12 mouse cellular contexts compared by ENCODE assay signal in the genomic region with DNA sequence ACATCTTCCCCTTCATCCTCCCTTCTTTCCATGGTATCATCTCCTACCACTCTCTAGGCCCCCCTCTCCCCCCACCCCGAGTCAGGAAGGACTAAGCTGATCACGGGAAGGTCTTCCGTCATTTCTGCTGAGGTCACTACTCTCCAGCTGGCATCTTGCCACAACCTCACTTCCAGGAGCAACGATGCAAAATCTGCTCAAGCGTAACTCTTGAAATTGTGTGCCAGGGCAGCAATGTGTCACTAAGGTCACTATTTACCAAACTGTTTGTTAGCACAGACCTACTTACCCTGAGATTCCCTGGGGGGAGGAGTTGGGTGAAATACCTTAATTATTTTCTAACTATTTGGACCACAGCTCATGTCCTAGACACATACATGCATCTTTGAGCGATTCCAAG. TPM values are rescaled to one million over a fixed set of nuclear protein-coding genes. Genes with fewer than 3 reads are reported as not detected.
DNase-seq lines count a peak whose midpoint lies in the region; ATAC-seq and TF ChIP-seq lines count a peak whose summit lies in the region.
"Had no signal": no experiment of that assay in that cellular context is flagged by ENCODE, and none has a peak within 500 bp of the region (broad histone marks: within the 10 kb centered on the region; RNA-seq: fewer than 3 reads in every experiment).

No protein-coding gene starts in this region.

- peak; percentile 33 to 52 for DNase-seq in heart, postnatal 10 days
- DNase-seq in heart, adult 11 months, result no peak
- peak; percentile 37 for DNase-seq in lung, postnatal 14 days
- no peak for DNase-seq in lung, postnatal 0 days (ENCODE audit: low spot score)
- peak; percentile 31 for DNase-seq in stomach, postnatal 0 days (ENCODE audit: low spot score)
- DNase-seq in cerebellum, adult 9-10 months, result no peak
- DNase-seq: forebrain, postnatal 0 days; gastrocnemius, postnatal 25 days had no signal

- TF ChIP-seq CTCF in lung, postnatal 0 days (IDR thresholded peaks at IDR 0.05), result no peak
- TF ChIP-seq CTCF in stomach, postnatal 0 days (IDR thresholded peaks at IDR 0.05; ENCODE audit: low read depth), result no peak

- H3K9me3 ChIP-seq in lung, postnatal 0 days (ENCODE audit: low read length), result no peaks in the 10 kb centered on the region
- H3K9me3 ChIP-seq in stomach, postnatal 0 days (ENCODE audit: control insufficient read depth, low read length), result no peaks in the 10 kb centered on the region
- H3K9me3 ChIP-seq: midbrain, embryonic 10.5 days had no signal

- no peaks in the 10 kb centered on the region for H3K36me3 ChIP-seq in lung, postnatal 0 days (ENCODE audit: insufficient read depth, low read length)
- no peaks in the 10 kb centered on the region for H3K36me3 ChIP-seq in stomach, postnatal 0 days (ENCODE audit: control insufficient read depth, insufficient read depth, low read length)
- H3K36me3 ChIP-seq: midbrain, embryonic 10.5 days had no signal

- H3K27me3 ChIP-seq in lung, postnatal 0 days (replicated peaks; ENCODE audit: insufficient read depth, low read length), result no peaks in the 10 kb centered on the region
- no peaks in the 10 kb centered on the region for H3K27me3 ChIP-seq in stomach, postnatal 0 days (ENCODE audit: control insufficient read depth, insufficient read depth, low read length)

- no peak overlapping the region for H3K27ac ChIP-seq in lung, postnatal 0 days (ENCODE audit: low read length)
- peak overlapping the region; percentile 0 for H3K27ac ChIP-seq in brown adipose tissue, adult 24 weeks (replicated peaks; ENCODE audit: low read depth, low read length)
- H3K27ac ChIP-seq in stomach, postnatal 0 days (replicated peaks), result no peak overlapping the region
- H3K27ac ChIP-seq: hindbrain, embryonic 14.5 days; midbrain, embryonic 10.5 days had no signal

- TF ChIP-seq EP300 in lung, postnatal 0 days (IDR thresholded peaks at IDR 0.05), result no peak
- TF ChIP-seq EP300 in stomach, postnatal 0 days (optimal IDR thresholded peaks at IDR 0.05), result no peak

- intact Hi-C loops in heart, postnatal 10 days (cut with DNase I), result no loop called here

- H3K9ac ChIP-seq in lung, postnatal 0 days (replicated peaks; ENCODE audit: low read depth), result no peak overlapping the region
- H3K9ac ChIP-seq in stomach, postnatal 0 days (ENCODE audit: low read length), result no peak overlapping the region
- H3K9ac ChIP-seq: forebrain, postnatal 0 days; hindbrain, embryonic 14.5 days had no signal

- no peak overlapping the region for H3K4me2 ChIP-seq in lung, postnatal 0 days (replicated peaks; ENCODE audit: low read depth, low read length)
- H3K4me2 ChIP-seq in stomach, postnatal 0 days (replicated peaks; ENCODE audit: low read depth), result no peak overlapping the region
- H3K4me2 ChIP-seq: hindbrain, embryonic 14.5 days had no signal

- no peak overlapping the region for H3K4me3 ChIP-seq in lung, postnatal 0 days (ENCODE audit: low read depth, low read length)
- no peak overlapping the region for H3K4me3 ChIP-seq in brown adipose tissue, adult 24 weeks (ENCODE audit: insufficient read depth, low read depth, low read length)
- no peak overlapping the region for H3K4me3 ChIP-seq in stomach, postnatal 0 days (ENCODE audit: low read depth, low read length)
- H3K4me3 ChIP-seq: midbrain, embryonic 10.5 days had no signal

- no peaks in the 10 kb centered on the region for H3K4me1 ChIP-seq in lung, postnatal 0 days (ENCODE audit: insufficient read depth, low read depth, low read length)
- H3K4me1 ChIP-seq in brown adipose tissue, adult 24 weeks (ENCODE audit: control insufficient read depth, insufficient read depth, insufficient read length, low read length), result peaks cover 5% of the 10 kb centered on the region; the same call in 1 of the 2 replicates
- H3K4me1 ChIP-seq in stomach, postnatal 0 days (replicated peaks; ENCODE audit: control insufficient read depth, insufficient read depth), result no peaks in the 10 kb centered on the region

- no peak for ATAC-seq in lung, postnatal 0 days
- no peak for ATAC-seq in stomach, postnatal 0 days (ENCODE audit: low FRiP score, low TSS enrichment)
- no peak for ATAC-seq in erythroid progenitor cell, adult 5-6 weeks (replicated peaks; ENCODE audit: low FRiP score, poor library complexity, severe bottlenecking)
- ATAC-seq: forebrain, postnatal 0 days had no signal

- WGBS in lung, postnatal 0 days, result 38% methylated on average over 6 of the region's 6 CpGs
- 48% methylated on average over 6 of the region's 6 CpGs for WGBS in stomach, postnatal 0 days

RNA-seq across cellular contexts. Expression of gene Fam20a, which starts 21.3 kb away (rescaled TPM):
- 1 to 10 TPM; 6.2 to 7.6 TPM for total RNA-seq in heart, postnatal 10 days (2021)
- 8.4 and 12.5 TPM in 2 replicates for polyA plus RNA-seq in lung, postnatal 0 days (2015; fragmentation: Nextera tagmentation; extraction: Ambion mirVana)
- polyA plus RNA-seq in brown adipose tissue, adult 24 weeks (2012; ENCODE audit: insufficient read depth, insufficient read length, missing spikeins), result 2.3 and 2.6 TPM in 2 replicates
- 3.9 and 4.8 TPM in 2 replicates for polyA plus RNA-seq in stomach, postnatal 0 days (2015; fragmentation: Nextera tagmentation; extraction: Ambion mirVana)
- total RNA-seq in erythroid progenitor cell, adult 5-6 weeks (2015; ENCODE audit: low replicate concordance), result not detected in 2 replicates
- not detected in 2 replicates for total RNA-seq in erythroid progenitor cell, adult 5-6 weeks (2017; ENCODE audit: low replicate concordance)

RNA-seq across cellular contexts. Expression of gene Prkar1a, which starts 51.6 kb away (rescaled TPM):
- total RNA-seq in heart, postnatal 10 days (2021), result 100 to 1,000 TPM; 550 to 591 TPM
- 305 TPM in 2 replicates for polyA plus RNA-seq in lung, postnatal 0 days (2015; fragmentation: Nextera tagmentation; extraction: Ambion mirVana)
- polyA plus RNA-seq in brown adipose tissue, adult 24 weeks (2012; ENCODE audit: insufficient read depth, insufficient read length, missing spikeins), result 98.4 and 102 TPM in 2 replicates
- 176 and 177 TPM in 2 replicates for polyA plus RNA-seq in stomach, postnatal 0 days (2015; fragmentation: Nextera tagmentation; extraction: Ambion mirVana)
- 46.1 and 72.5 TPM in 2 replicates for total RNA-seq in erythroid progenitor cell, adult 5-6 weeks (2015; ENCODE audit: low replicate concordance)
- 24.0 and 38.4 TPM in 2 replicates for total RNA-seq in erythroid progenitor cell, adult 5-6 weeks (2017; ENCODE audit: low replicate concordance)

Comparison
In these comparisons a context has a peak if more than half of its experiments do, and no peak if none do; other contexts are left out.
1. DNase-seq: peak in heart, postnatal 10 days (2 of 2), lung, postnatal 14 days (single experiment) and stomach, postnatal 0 days (single experiment); none in heart, adult 11 months (single experiment), lung, postnatal 0 days (single experiment) and cerebellum, adult 9-10 months (single experiment).